Mouse (Mus musculus) hindbrain, embryonic 11.5 days (tissue): ENCODE results near the gene Ncbp3. TPM values are rescaled to one million over a fixed set of nuclear protein-coding genes. Genes with fewer than 3 reads are reported as not detected.

ENCODE experiments used
- ATAC-seq: fragments of 200-750 bp; cut with Nextera tagmentation; 2 replicates; pipeline ENCODE4 v1.8.0; 2017; ENCODE audit warnings: mild to moderate bottlenecking, moderate TSS enrichment, moderate library complexity; ENCODE audit not compliant: low FRiP score
- DNase-seq: peaks from one replicate; pipeline ENCODE4 v3.0.0-alpha.2; 2015; ENCODE audit warnings: low spot score
- H3K27ac ChIP-seq: fragments of 300-500 bp; sonication (generic); 2 replicates; pipeline ENCODE4 v1.5.1; 2014; ENCODE audit warnings: mild to moderate bottlenecking, low read depth, low read length
- H3K27me3 ChIP-seq: fragments of 300-500 bp; sonication (generic); 2 replicates; pipeline ENCODE4 v1.6.1; 2014; ENCODE audit warnings: mild to moderate bottlenecking, low read length, moderate library complexity, mixed read lengths; ENCODE audit not compliant: control insufficient read depth, insufficient read depth
- H3K36me3 ChIP-seq: fragments of 300-500 bp; sonication (generic); 2 replicates; pipeline ENCODE4 v1.6.1; 2014; ENCODE audit warnings: mild to moderate bottlenecking, low read length, moderate library complexity, mixed read lengths; ENCODE audit not compliant: control insufficient read depth, insufficient read depth
- H3K4me1 ChIP-seq: fragments of 300-500 bp; sonication (generic); replicated peaks from 2 replicates; pipeline ENCODE4 v1.6.1; 2014; ENCODE audit warnings: low read length, mixed read lengths; ENCODE audit not compliant: control insufficient read depth, insufficient read depth
- H3K4me2 ChIP-seq: fragments of 300-500 bp; sonication (generic); replicated peaks from 2 replicates; pipeline ENCODE4 v1.6.1; 2014; ENCODE audit warnings: mild to moderate bottlenecking, low read depth, low read length
- H3K4me3 ChIP-seq: fragments of 300-500 bp; sonication (generic); 2 replicates; pipeline ENCODE4 v1.5.1; 2014; ENCODE audit warnings: low read depth, low read length
- H3K9ac ChIP-seq: fragments of 300-500 bp; sonication (generic); 2 replicates; pipeline ENCODE4 v1.6.1; 2014; ENCODE audit warnings: low read depth, low read length
- H3K9me3 ChIP-seq: fragments of 300-500 bp; sonication (generic); 2 replicates; pipeline ENCODE4 v1.6.1; 2016; ENCODE audit warnings: low read length; ENCODE audit not compliant: control insufficient read depth
- WGBS: fragments of 180-500 bp; shearing (Covaris S2); extraction: QIAGEN DNeasy Blood & Tissue Kit; methylation state at CpG from one replicate; pipeline ENCODE4 v1.1.7; 2014; 5-methylcytosine and 5-hydroxymethylcytosine counted together
- polyA plus RNA-seq: library from polyadenylated mRNA; unstranded; fragments of >200 nt; fragmentation: Nextera tagmentation; extraction: Ambion mirVana; gene quantifications from 2 replicates; pipeline ENCODE4 v1.2.1, GENCODE M21; 2014

The Ncbp3 gene
- polyA plus RNA-seq, 1 experiment from 2014 or later = 12.5 TPM

DNA sequence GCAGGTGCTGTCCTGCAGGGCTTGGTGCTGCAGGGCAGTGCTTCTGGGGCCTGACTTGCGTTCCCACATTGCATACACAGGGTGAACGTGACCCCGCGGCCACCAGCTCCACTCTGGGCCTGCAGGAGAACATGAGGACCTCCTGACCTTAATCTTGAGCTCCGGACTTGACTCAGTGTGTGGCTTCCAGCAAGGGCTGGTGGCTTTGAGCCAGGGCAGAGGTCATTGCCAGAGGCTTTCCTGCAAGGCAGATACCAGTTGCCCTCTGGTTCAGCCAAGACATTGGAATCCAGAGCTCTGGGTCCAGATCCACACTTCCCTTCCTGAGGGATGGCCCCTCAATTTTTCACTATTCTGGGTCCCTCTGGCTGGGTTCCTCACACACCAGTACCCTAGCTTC is 33.6 kb upstream of the Ncbp3 start:
- Histone ChIP-seq H3K4me1 (no peaks in the 10 kb centered on the region), H3K36me3 (no peaks in the 10 kb centered on the region), H3K9me3 (no peaks in the 10 kb centered on the region), H3K27ac (no peak overlapping the region), H3K4me3 (no peak overlapping the region), H3K9ac (no peak overlapping the region), H3K4me2 (no peak overlapping the region), H3K27me3 (peaks cover 3% of the 10 kb centered on the region)
- 73% methylated on average over 5 of the region's 5 CpGs for WGBS
- DNase-seq (no peak), ATAC-seq (no peak)

DNA sequence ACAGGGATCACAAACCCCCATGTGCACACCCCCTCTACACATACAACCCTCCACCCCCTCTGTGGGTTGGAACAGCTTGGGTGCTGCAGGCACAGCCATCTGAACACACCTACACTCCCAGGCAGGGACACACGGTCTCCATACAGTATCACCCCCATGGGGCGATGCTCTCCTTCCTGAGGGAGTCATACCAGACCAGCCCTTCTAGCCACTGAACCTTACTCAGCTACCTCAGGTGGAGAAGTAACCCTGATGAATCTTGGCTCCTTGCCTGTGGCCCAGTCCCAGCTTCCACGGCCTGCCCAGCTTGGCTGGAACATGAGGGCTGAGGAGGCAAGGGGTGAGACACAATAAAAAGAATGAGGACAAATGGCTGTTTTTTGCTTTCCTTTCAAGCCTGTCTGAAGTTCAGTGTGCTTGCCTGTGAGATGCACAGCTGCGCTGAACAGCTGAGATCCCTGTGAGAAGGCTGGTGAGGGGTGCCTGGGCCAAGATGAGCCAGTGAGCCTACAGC is 32.7 kb upstream of the Ncbp3 start:
- no peak overlapping the region for H3K4me3 ChIP-seq
- H3K9ac ChIP-seq = no peak overlapping the region
- H3K4me2 ChIP-seq = no peak overlapping the region
- H3K27me3 ChIP-seq = peaks cover 10% of the 10 kb centered on the region
- DNase-seq (no peak), ATAC-seq (no peak)
- H3K27ac ChIP-seq = no peak overlapping the region
- peaks cover 3% of the 10 kb centered on the region; the same call in 1 of the 2 replicates for H3K4me1 ChIP-seq
- WGBS = 86% methylated on average over 4 of the region's 4 CpGs
- H3K9me3 ChIP-seq = no peaks in the 10 kb centered on the region
- no peaks in the 10 kb centered on the region for H3K36me3 ChIP-seq

DNA sequence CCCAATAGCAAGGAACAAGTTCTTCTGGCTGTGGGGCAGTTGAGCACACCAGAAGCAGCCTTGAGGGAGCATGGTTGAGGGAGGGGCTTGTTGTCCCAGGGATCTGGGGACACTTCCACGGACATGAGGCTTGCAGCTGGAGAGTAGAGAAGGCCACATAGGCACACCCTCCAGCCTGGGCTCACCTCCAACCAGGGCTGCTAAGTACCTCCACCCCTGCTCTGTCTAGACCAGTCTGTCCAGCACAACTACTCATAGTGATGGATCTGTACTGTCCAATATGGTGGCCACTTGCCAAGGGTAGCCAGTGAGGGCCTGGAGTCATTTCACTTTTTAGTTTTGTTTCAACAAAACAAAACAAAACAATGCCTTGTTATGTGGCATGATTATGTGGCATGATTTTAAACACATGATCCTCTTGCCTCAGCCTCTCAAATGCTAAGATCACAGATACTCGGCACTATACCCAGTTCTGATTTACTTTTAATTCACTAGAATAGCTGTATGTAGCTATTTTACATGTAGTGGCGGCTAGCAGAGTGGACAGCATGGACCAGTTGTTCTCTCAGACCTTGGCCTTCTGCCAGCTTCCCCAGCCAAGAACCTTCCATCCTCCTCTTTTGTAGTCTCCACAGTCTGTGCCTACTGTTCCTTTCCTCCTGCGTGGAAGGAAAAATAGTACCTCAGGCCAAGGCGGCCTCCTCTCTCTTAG is 32.0 kb upstream of the Ncbp3 start:
- WGBS = 76% methylated on average over 5 of the region's 5 CpGs
- DNase-seq (no peak), ATAC-seq (no peak)
- Histone ChIP-seq H3K4me1 (peaks cover 3% of the 10 kb centered on the region; the same call in 1 of the 2 replicates), H3K27ac (no peak overlapping the region), H3K4me3 (no peak overlapping the region), H3K9ac (no peak overlapping the region), H3K9me3 (no peaks in the 10 kb centered on the region), H3K36me3 (no peaks in the 10 kb centered on the region), H3K27me3 (peaks cover 17% of the 10 kb centered on the region), H3K4me2 (no peak overlapping the region)

DNA sequence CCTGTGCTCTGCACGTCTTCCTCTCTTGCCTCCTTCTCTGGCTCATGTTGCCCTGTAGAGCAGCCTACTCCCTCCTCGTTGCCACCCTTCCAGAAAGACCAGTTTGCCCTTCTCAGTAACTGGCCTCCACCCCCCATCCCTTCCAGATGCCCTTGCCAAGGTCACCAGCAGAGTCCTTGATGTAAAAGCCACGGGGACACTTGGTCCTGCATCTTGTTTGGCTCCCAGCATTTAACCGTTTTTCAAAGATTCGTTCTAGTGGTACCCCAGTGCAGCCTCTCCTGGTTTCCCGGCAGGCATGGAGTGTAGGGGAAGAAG is 31.5 kb upstream of the Ncbp3 start:
- ATAC-seq (no peak), DNase-seq (no peak)
- Histone ChIP-seq H3K4me1 (peaks cover 3% of the 10 kb centered on the region; the same call in 1 of the 2 replicates), H3K27me3 (peaks cover 20% of the 10 kb centered on the region), H3K9ac (no peak overlapping the region), H3K4me3 (no peak overlapping the region), H3K36me3 (no peaks in the 10 kb centered on the region), H3K27ac (no peak overlapping the region), H3K9me3 (no peaks in the 10 kb centered on the region), H3K4me2 (no peak overlapping the region)
- 74% methylated on average over 6 of the region's 6 CpGs for WGBS

DNA sequence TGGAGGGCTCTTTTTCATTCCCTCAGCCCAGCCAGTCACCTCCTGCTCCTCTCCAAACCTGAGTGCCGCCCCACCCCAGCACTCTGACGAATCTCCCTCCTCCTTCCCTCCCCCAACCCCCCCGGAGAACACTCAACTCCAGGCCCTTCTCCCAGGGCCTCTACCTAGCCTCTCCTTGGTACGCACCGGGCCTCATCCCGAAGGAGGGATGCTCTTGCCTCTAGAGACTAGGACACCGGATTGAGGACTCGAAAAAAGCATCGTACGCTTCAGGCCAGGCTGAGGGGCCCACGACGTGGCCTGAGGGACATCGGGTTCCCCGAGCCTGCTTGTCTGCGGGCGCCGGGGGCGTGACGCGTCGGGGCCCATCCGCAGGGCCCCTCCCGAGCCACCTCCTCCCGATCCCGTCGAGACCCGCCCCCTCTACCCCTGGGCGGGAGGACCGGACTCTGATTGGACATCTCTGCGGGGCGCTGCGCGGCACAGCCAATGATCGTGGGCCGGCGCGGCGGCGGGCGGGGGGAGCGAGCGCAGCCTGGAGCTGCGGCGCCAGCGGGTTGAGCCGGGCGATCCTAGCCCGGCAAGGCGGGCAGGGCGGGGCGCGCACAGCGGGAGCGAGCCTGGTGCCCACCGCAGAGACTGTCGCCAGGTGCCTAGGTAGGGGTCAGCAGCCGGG is 29.0 kb upstream of the Ncbp3 start, which contains the start of gene Camkk1:
Gene Camkk1 (plus strand): TSS at position 538 of the 676 bp plus-strand sequence.
- H3K9me3 ChIP-seq = no peaks in the 10 kb centered on the region

DNA sequence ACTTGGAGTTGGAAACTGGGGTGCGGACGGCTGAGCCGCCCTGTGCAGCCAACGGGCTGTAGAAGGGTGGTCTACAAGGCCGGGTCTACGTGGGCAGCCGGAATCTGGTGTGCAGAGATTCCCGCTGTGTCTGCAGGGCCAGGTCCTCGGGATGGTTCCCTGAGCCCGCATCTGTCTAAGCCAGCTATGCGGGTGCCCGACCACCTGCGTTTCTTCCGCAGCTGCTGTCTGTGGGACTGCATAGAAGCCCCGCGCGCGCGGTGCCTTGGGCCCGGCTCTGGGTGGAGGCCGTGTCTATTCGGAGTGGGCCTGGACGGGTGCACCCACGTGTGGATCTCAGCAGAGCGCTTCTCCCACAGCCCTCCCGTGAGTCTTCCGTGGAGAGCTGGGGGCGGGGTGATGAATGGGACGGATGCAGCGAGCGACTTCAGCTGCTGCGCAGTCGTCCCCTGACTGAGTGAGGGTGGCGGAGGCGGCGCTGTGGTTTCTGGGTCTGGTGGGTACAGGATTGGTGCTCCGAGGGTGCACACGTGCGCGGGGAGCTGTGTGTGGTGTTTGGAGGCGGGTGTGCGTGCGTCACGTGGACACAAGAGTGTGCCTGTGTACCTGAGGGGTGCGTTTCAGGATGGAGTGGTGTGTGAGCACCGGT is 28.3 kb upstream of the Ncbp3 start:
- no peak overlapping the region for H3K27ac ChIP-seq
- H3K27me3 ChIP-seq = peaks cover 20% of the 10 kb centered on the region

More for the DNA sequence above, 29.0 kb upstream of the Ncbp3 start, which contains the start of gene Camkk1:
- peaks cover 3% of the 10 kb centered on the region; the same call in 1 of the 2 replicates for H3K4me1 ChIP-seq
- H3K9ac ChIP-seq = peak within 1 kb of the TSS; percentile 71
- peak within 1 kb of the TSS; percentile 67 for H3K4me3 ChIP-seq
- H3K27me3 ChIP-seq = peaks cover 20% of the 10 kb centered on the region
- DNase-seq = peak; percentile 94
- peak within 1 kb of the TSS; percentile 98 for H3K4me2 ChIP-seq
- ATAC-seq = peak; percentile 96
- no peaks in the 10 kb centered on the region for H3K36me3 ChIP-seq
- no peak within 1 kb of the TSS for H3K27ac ChIP-seq
- WGBS = under 1% methylated on average over 55 of the region's 57 CpGs

DNA sequence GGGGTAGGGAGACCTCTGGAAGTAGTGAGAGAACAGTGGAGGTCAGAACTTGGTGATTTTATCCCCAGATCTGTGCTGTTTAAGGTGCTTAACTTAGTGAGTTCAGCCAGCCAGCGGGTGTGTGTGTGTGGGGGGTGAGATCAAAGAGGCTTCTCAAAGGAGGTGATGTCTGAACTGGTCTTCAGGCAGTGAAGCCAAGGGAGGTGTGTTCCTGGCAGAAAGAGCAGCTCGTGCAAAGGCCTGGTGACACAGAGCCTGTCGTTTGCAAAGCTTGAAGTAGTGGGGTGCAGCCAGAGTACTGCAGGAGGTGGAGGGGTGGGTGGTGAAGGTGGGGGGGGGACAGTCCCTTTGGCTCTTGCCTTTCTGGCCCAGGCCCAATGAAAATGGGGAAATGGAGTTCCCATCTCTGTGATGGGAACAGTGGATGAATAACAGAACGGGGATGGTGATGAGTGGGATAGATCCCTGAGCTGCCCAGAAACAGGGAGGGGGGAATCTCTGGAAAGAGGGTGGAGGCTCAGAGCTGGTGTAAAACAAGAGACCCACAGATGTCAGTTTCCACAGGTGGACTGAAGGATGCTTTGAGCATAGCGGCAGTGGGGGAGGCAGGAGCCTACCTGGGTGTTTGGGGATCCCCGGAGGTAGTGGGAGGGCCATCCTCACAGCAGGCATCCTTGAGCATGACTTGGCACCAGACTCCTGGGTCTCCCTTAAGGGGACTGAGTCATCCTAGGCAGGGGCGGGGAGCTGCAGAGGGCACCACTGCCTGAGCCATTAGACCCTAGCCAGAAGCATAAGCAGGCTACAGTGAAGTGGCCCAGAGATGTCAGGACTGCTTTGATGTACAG is 26.4 kb upstream of the Ncbp3 start:
- Histone ChIP-seq H3K27ac (no peak overlapping the region), H3K4me3 (no peak overlapping the region), H3K27me3 (peaks cover 20% of the 10 kb centered on the region), H3K4me1 (peaks cover 3% of the 10 kb centered on the region; the same call in 1 of the 2 replicates), H3K4me2 (no peak overlapping the region), H3K36me3 (no peaks in the 10 kb centered on the region), H3K9me3 (no peaks in the 10 kb centered on the region), H3K9ac (no peak overlapping the region)
- DNase-seq (no peak), ATAC-seq (no peak)
- WGBS = 61% methylated on average over 7 of the region's 7 CpGs

More for the DNA sequence above, 28.3 kb upstream of the Ncbp3 start:
- Histone ChIP-seq H3K36me3 (no peaks in the 10 kb centered on the region), H3K4me1 (peaks cover 3% of the 10 kb centered on the region; the same call in 1 of the 2 replicates), H3K4me3 (peak overlapping the region; percentile 67), H3K9me3 (no peaks in the 10 kb centered on the region), H3K9ac (peak overlapping the region; percentile 71), H3K4me2 (peak overlapping the region; percentile 98)
- DNase-seq (no peak), ATAC-seq (peak; percentile 80)
- WGBS = 2% methylated on average over 46 of the region's 46 CpGs

DNA sequence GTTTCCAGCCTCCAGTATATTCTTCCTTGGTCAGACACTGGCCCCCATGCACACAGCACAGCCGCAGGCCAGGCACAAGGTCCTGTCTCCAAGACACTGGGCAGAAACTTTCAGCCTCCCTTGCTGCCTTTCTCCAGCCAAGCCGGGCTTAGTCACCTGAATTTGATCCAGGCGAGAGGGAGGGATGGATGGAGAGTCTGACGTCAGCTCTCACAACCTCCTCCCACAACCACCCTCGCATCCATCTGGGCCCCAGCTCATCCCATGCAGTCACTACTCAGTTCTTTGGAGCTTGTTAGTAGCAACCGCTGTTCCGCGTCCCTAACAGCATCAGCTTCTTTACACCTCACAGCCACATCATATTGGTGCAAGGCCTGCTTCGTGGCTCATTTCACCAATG is 24.5 kb upstream of the Ncbp3 start:
- Histone ChIP-seq H3K9ac (no peak overlapping the region), H3K27ac (no peak overlapping the region), H3K4me1 (peaks cover 3% of the 10 kb centered on the region; the same call in 1 of the 2 replicates), H3K27me3 (peaks cover 17% of the 10 kb centered on the region), H3K4me2 (no peak overlapping the region), H3K9me3 (no peaks in the 10 kb centered on the region), H3K36me3 (no peaks in the 10 kb centered on the region), H3K4me3 (no peak overlapping the region)
- ATAC-seq = no peak
- DNase-seq = no peak
- WGBS = 58% methylated on average over 9 of the region's 9 CpGs
